Mouse (Mus musculus) left cerebral cortex, adult 18-20 months (tissue): ENCODE results near the gene Arl3. TPM values are rescaled to one million over a fixed set of nuclear protein-coding genes. Genes with fewer than 3 reads are reported as not detected.

Source experiments
- DNase-seq, 2 experiments: peaks; one replicate each; pipeline ENCODE4 v3.0.0; 2021 to 2022; ENCODE audit warnings: low spot score in 2 of 2, mixed read lengths in 1 of 2
- total RNA-seq, 2 experiments: library from RNA; stranded (reverse); gene quantifications; 2 replicates each; pipeline ENCODE4 v1.2.3; 2021

The Arl3 gene
- total RNA-seq, 2 experiments from 2014 or later = 122 to 128 TPM

GRCm38 (mm10) chr19:46502471-46503166 is 70.4 kb downstream of the Arl3 start:
- peak; percentile 73 to 85 for DNase-seq

- peak; percentile 76 to 84 for DNase-seq
Measured at GRCm38 (mm10) chr19:46502069-46502455, 70.9 kb downstream of the Arl3 start.

GRCm38 (mm10) chr19:46501401-46502068 is 71.5 kb downstream of the Arl3 start, which contains the start of gene Trim8:
Gene Trim8, plus strand, starts transcription at chr19:46501702.
- peak; percentile 73 to 83 for DNase-seq

- DNase-seq = peak; percentile 41 to 53
Measured at GRCm38 (mm10) chr19:46500581-46501341, 72.2 kb downstream of the Arl3 start.

- peak; percentile 91 to 94 for DNase-seq
Measured at GRCm38 (mm10) chr19:46499836-46500580, 73.0 kb downstream of the Arl3 start.

- DNase-seq = no peak
Measured at GRCm38 (mm10) chr19:46499539-46499835, 73.5 kb downstream of the Arl3 start.

GRCm38 (mm10) chr19:46497230-46497629 is 75.8 kb downstream of the Arl3 start:
- DNase-seq = no peak

GRCm38 (mm10) chr19:46495136-46495535 is 77.9 kb downstream of the Arl3 start:
- DNase-seq = no peak

- DNase-seq = no peak
Measured at GRCm38 (mm10) chr19:46490634-46491033, 82.4 kb downstream of the Arl3 start.

- no peak for DNase-seq
Measured at GRCm38 (mm10) chr19:46489448-46489847, 83.5 kb downstream of the Arl3 start.

GRCm38 (mm10) chr19:46486709-46487108 is 86.3 kb downstream of the Arl3 start:
- no peak for DNase-seq

GRCm38 (mm10) chr19:46485847-46486246 is 87.2 kb downstream of the Arl3 start:
- no peak for DNase-seq

GRCm38 (mm10) chr19:46484518-46484917 is 88.5 kb downstream of the Arl3 start:
- DNase-seq = peak; percentile 53 to 57

GRCm38 (mm10) chr19:46483701-46484328 is 89.2 kb downstream of the Arl3 start:
- peak in 1 of 2 experiments; percentile 52 for DNase-seq

GRCm38 (mm10) chr19:46482896-46483516 is 90.0 kb downstream of the Arl3 start:
- DNase-seq = no peak

GRCm38 (mm10) chr19:46481756-46482155 is 91.2 kb downstream of the Arl3 start:
- no peak for DNase-seq

- no peak for DNase-seq
Measured at GRCm38 (mm10) chr19:46481352-46481751, 91.6 kb downstream of the Arl3 start.
